Mouse (Mus musculus): ENCODE results near the gene Gtf2ird2. TPM values are rescaled to one million over a fixed set of nuclear protein-coding genes. Genes with fewer than 3 reads are reported as not detected.

Gtf2ird2 gene
- total RNA-seq, 2 experiments from 2014 or later: 14.9 to 17.6 TPM

GRCm38 (mm10) chr5:134182172-134182571 is 1.6 kb upstream of the Gtf2ird2 start:
- no peak for DNase-seq (ENCODE audit: low spot score in 2 of 2)

DNA sequence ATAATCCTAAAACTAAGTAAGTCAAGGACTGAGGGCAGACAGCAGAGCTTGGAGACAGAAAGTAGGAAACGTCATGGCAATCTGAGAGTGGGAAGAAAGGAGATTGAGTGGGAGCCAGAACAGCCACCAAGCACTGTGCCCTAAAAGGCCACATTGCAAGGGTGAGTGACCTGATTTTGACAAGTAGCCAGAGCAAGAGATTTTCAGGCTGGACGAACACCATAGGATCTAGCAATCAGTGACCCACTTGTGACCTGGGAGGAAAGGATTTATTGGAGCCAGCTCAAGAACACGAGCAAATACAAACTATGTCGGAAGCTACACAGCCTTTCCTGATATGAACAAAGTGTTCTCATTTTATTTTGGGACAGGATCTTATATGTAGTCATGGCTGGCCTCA is 1.1 kb upstream of the Gtf2ird2 start:
- DNase-seq (ENCODE audit: low spot score in 2 of 2): no peak

GRCm38 (mm10) chr5:134183162-134183561 is 657 bp upstream of the Gtf2ird2 start:
- no peak for DNase-seq (ENCODE audit: low spot score in 2 of 2)

- no peak for DNase-seq (ENCODE audit: low spot score in 2 of 2)
Measured at GRCm38 (mm10) chr5:134186059-134186458, 2.2 kb downstream of the Gtf2ird2 start.

DNA sequence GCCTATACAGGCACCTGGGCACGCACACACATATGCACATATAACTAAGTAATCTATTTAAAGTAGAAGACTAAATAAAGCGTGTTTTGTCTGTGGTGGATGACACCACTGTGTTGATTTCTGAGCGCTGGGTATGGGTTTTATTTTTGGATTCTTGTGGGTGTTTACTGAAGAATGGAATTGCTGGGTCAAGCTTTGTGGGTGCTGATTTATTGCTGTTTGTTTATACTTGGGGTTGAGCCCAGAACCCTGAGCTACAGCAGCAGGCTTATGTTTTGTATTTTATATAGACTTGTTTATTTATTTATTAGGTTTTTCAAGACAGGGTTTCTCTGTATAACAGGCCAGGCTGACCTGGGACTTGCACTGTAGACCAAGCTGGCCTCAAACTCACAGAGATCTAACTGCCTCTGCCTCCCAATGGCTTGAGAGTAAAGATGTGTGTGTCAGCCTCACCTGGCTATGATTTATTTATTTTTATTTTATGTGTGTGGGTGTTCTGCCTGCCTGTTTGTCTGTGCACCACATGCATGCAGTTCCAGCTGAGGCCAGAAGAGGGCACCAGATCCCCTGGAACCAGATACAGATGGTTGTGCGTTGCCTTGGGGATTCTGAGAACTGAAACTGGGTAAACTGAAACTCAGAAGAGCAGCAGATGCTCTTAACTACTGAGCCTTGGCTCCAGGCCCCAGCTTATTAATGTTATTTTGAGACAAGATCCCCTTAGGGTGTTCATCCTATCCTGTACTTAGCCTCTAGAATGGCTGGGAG is 3.3 kb downstream of the Gtf2ird2 start:
- DNase-seq (ENCODE audit: low spot score in 2 of 2): peak; percentile 39 to 53

DNA sequence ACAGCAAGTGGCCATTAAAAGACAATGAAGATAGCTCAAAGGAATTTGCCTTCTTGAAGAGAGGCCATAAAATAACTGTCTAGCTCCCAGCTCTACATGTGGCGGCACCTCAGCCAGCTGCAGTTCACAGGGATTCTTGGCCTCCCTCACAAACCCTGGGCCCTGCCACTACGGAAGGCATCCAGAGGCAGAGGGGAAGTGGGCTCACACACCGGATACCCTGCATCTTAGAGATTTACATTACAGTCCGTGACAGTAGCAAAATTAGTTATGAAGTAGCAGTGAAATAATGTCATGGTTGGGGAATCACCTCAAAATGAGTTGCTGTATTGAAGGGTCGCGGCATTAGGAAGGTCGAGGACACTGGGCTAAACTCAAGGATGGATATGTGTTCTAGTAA is 4.8 kb downstream of the Gtf2ird2 start:
- DNase-seq (ENCODE audit: low spot score in 2 of 2): no peak

DNA sequence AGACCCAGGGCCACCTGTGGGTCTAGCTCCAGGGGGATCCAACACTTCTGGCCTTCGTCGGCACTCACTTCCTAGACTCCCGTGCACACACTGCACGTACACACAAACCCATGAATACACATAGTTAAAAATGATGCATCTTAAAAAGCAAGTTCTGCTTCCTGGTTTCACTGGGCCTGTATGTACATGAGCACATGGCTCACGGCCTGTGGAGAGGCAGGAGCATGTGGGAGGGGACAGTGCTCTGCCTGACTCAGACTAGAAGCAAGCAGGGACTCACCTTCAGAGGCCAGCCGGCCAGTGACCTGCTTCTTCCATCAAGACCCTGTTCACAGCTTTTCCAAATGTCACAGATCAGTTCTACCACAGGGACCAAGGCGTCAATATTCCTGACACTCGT is 9.8 kb downstream of the Gtf2ird2 start:
- no peak for DNase-seq (ENCODE audit: low spot score in 2 of 2)

DNA sequence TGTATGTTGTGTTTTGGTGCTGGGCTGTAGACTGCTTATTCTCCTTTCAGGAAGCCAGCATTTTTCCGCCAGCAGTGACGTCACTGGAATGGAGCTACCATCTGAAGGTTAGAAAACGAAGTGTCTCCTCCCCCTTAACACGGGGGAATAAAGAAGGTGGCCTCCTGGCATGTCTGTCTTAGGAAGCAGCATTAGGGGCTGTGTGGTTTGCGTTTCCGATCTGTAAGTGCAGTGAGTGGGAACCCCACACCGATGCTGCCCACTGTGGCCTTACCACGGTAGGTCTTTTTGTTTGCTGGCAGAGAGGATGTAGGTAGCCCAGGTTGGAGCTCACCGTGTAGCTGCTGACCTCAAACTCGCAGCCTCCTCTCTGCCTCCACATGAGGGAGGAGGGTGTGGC is 22.9 kb downstream of the Gtf2ird2 start:
- no peak for DNase-seq (ENCODE audit: low spot score in 2 of 2)

- no peak for DNase-seq (ENCODE audit: low spot score in 2 of 2)
Measured at GRCm38 (mm10) chr5:134209931-134210554, 26.2 kb downstream of the Gtf2ird2 start.

GRCm38 (mm10) chr5:134214021-134214806 is 30.4 kb downstream of the Gtf2ird2 start:
- DNase-seq (ENCODE audit: low spot score in 2 of 2): no peak

DNA sequence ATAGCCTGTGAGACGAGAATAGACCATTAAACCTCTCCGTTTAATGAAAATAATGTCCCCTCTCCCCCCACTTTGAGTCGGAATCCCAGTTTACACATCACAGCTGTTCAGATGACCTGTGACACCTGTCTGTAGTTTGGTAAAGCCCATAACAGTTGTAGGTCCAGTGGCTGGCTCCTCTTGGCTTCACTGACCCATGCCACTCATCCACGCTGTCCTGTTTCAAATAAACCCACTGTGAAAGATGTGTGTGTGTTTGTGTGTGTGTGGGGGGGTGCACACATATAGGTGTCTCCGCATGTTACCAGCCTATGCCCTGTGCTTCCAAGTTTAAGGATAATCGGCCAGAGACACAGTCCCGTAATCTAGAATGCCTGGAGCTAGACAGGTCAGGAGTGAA is 34.1 kb downstream of the Gtf2ird2 start:
- DNase-seq (ENCODE audit: low spot score in 2 of 2): no peak

- no peak for DNase-seq (ENCODE audit: low spot score in 2 of 2)
Measured at GRCm38 (mm10) chr5:134221278-134221677, 37.5 kb downstream of the Gtf2ird2 start.

- no peak for DNase-seq (ENCODE audit: low spot score in 2 of 2)
Measured at GRCm38 (mm10) chr5:134221708-134222150, 37.9 kb downstream of the Gtf2ird2 start.

DNA sequence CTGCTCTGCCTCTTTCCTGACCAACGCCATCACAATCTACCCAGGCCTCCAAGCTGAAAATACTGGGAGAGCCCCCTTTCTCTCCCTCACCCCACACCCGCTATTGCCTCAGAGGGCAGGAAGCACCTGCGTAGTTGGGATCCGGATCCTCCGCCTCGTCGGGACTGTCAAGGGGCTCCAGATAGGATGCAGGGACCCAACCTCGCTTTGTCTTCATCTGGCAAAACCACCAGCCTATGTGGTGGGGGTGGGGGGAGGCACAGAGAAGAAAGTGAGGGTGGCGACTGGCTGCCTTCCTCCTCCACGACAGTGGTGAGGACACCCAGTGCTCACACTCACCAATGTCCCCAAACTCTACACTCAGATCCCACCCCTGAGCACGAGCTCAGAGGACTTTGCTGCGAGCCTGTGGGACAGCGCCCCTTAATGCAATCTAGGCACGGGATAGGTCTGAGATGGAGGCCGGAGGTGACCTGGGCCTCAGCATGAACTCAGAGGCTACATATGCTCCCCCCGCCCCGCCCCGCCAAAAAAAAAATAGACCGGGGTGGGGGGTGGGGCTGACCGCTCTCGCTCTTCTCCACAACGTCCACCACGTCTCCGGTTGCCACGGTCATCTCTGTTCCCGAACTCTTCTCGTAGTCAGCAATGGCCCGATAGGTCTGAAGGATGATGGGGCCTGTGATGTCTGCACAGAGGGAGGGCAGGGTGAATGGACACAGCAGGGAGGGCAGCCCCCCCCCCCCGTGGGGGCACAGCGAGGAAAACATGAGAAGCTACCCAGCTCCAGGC is 41.5 kb downstream of the Gtf2ird2 start:
- DNase-seq (ENCODE audit: low spot score in 2 of 2): no peak

- no peak for DNase-seq (ENCODE audit: low spot score in 2 of 2)
Measured at GRCm38 (mm10) chr5:134226946-134227345, 43.1 kb downstream of the Gtf2ird2 start.

DNA sequence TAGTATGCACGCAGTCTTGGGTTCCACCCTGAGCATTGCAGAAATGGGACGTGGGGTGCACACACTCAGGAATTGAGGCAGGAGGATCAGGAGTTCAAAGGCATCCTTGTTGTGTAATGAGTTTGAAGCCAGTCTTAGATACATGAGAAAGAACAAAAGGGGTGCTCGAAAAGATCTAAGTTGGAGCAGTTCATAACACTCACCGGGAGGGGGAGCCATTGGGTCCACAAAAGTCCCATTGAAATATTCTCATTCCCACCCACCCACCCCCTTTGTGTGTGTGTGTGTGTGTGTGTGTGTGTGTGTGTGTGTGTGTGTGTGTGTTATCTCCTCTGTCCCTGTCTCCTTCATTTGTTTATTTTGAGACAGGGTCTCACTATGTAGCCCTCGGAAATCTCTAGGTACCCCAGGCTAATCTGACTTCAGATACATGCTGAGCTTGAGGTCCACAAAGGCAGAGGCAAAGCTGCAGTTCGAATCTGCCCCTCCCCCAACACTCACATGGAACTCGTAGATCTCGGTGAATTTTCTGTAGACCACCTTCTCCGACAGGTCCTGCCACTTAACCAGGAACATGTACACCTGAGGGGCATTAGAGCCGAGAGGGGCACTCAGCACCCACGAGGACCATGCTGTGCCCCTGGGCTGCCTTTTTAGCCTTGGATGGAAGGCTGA is 43.9 kb downstream of the Gtf2ird2 start:
- DNase-seq (ENCODE audit: low spot score in 2 of 2): no peak

DNA sequence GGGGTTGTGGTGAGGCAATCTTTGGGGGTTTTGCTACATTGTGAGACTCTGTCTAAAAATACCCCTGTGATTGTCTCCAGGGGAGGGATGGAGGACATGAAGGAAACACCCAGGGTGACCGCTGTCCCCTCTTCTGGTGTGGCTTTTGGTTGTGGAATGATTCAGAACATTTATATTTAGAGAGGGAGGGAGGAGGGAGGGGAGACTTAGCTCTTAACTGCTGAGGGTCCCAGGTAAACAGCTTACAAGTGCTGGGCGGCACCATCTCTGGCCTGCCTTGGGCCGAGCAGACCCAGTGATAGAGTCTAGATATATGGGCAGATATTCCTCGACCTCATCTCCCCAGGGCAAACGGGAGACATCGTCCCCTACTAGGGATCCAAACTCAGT is 44.4 kb downstream of the Gtf2ird2 start:
- DNase-seq (ENCODE audit: low spot score in 2 of 2): no peak

DNA sequence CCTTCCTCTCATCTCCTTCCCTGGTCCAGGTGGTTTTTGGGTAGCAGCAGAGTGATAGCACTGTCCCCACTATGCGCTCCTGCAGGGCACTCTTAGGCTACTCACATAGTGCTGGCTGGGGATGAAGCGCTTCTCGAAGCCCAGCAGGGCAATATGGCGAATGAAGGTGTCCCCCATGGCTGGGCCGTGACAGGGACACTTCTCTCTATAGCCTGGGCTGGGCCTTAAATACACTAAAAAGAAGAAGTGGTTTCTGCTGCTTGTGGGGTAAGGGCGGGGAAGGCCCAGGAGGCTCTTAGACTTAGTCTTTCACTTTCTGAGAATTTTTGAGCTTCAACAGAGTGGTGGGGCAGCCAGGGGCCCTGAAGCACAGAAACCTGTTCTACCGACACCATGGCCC is 45.6 kb downstream of the Gtf2ird2 start, which contains the start of gene Ncf1:
Ncf1 (minus strand) TSS at position 235 of the 400 bp plus-strand sequence.
- no peak for DNase-seq (ENCODE audit: low spot score in 2 of 2)

- no peak for DNase-seq (ENCODE audit: low spot score in 2 of 2)
Measured at GRCm38 (mm10) chr5:134231376-134231775, 47.6 kb downstream of the Gtf2ird2 start.

DNA sequence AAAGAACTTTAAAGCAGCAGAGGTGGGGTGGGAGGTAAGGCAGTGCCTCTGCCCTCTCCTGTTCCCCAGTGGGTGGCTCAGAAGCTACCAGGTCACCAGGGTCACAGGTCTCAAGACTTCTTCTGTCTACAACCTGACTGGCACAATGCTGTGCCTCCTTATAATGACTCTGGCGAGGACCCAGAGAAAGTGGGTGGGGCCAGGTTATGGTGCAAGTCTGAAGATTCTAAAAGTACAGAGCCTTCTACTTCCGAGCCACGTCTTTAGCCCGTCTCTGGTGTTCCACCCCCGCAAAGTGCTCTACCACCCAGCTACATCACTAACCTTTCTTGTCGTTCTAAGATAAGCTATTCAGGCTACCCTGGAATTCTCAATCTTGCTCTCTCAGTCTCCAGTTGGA is 48.3 kb downstream of the Gtf2ird2 start:
- DNase-seq (ENCODE audit: low spot score in 2 of 2): no peak

GRCm38 (mm10) chr5:134232568-134232967 is 48.7 kb downstream of the Gtf2ird2 start:
- no peak for DNase-seq (ENCODE audit: low spot score in 2 of 2)

Measured in left cerebral cortex, adult 18-20 months (tissue).